Mouse (Mus musculus): Measurements from ENCODE around the gene Trip10. TPM values are rescaled to one million over a fixed set of nuclear protein-coding genes. Genes with fewer than 3 reads are reported as not detected.

The Trip10 gene
- polyA plus RNA-seq, 1 experiment from 2014 or later, result 33.4 TPM

GRCm38 (mm10) chr17:57286718-57287355 is 37.6 kb downstream of the Trip10 start:
- H3K27ac ChIP-seq (ENCODE audit: low read length), result no peak overlapping the region
- H3K9me3 ChIP-seq (ENCODE audit: control insufficient read depth, low read depth, low read length), result no peaks in the 10 kb centered on the region
- no peak for ATAC-seq (ENCODE audit: insufficient number of reproducible peaks, insufficient read depth, low FRiP score, low read depth)
- WGBS, result 58% methylated on average over 8 of the region's 8 CpGs
- no peak overlapping the region for H3K9ac ChIP-seq (replicated peaks; ENCODE audit: low read depth, low read length)
- no peaks in the 10 kb centered on the region for H3K4me1 ChIP-seq (ENCODE audit: control insufficient read depth, insufficient read depth, low read length)
- H3K4me2 ChIP-seq (replicated peaks; ENCODE audit: low read depth, low read length), result no peak overlapping the region
- H3K4me3 ChIP-seq (ENCODE audit: low read depth, low read length), result no peak overlapping the region
- H3K27me3 ChIP-seq (ENCODE audit: control insufficient read depth, insufficient read depth, low read length), result no peaks in the 10 kb centered on the region
- H3K36me3 ChIP-seq (ENCODE audit: control insufficient read depth, insufficient read depth, low read length), result no peaks in the 10 kb centered on the region

GRCm38 (mm10) chr17:57289252-57289651 is 40.0 kb downstream of the Trip10 start:
- whole genome bisulfite sequencing, result 81% methylated on average over 5 of the region's 5 CpGs
- Histone ChIP-seq H3K27me3 (ENCODE audit: control insufficient read depth, insufficient read depth, low read length) (no peaks in the 10 kb centered on the region), H3K9ac (replicated peaks; ENCODE audit: low read depth, low read length) (no peak overlapping the region), H3K9me3 (ENCODE audit: control insufficient read depth, low read depth, low read length) (no peaks in the 10 kb centered on the region), H3K27ac (ENCODE audit: low read length) (no peak overlapping the region), H3K4me1 (ENCODE audit: control insufficient read depth, insufficient read depth, low read length) (no peaks in the 10 kb centered on the region), H3K4me2 (replicated peaks; ENCODE audit: low read depth, low read length) (no peak overlapping the region), H3K36me3 (ENCODE audit: control insufficient read depth, insufficient read depth, low read length) (no peaks in the 10 kb centered on the region), H3K4me3 (ENCODE audit: low read depth, low read length) (no peak overlapping the region)
- no peak for ATAC-seq (ENCODE audit: insufficient number of reproducible peaks, insufficient read depth, low FRiP score, low read depth)

GRCm38 (mm10) chr17:57290001-57290670 is 40.9 kb downstream of the Trip10 start:
- Histone ChIP-seq H3K4me3 (ENCODE audit: low read depth, low read length) (no peak overlapping the region), H3K36me3 (ENCODE audit: control insufficient read depth, insufficient read depth, low read length) (no peaks in the 10 kb centered on the region), H3K27me3 (ENCODE audit: control insufficient read depth, insufficient read depth, low read length) (no peaks in the 10 kb centered on the region), H3K9ac (replicated peaks; ENCODE audit: low read depth, low read length) (no peak overlapping the region), H3K4me2 (replicated peaks; ENCODE audit: low read depth, low read length) (no peak overlapping the region), H3K4me1 (ENCODE audit: control insufficient read depth, insufficient read depth, low read length) (no peaks in the 10 kb centered on the region), H3K9me3 (ENCODE audit: control insufficient read depth, low read depth, low read length) (no peaks in the 10 kb centered on the region), H3K27ac (ENCODE audit: low read length) (no peak overlapping the region)
- 87% methylated on average over 9 of the region's 9 CpGs for WGBS
- ATAC-seq (ENCODE audit: insufficient number of reproducible peaks, insufficient read depth, low FRiP score, low read depth), result no peak

GRCm38 (mm10) chr17:57290671-57291055 is 41.4 kb downstream of the Trip10 start:
- Histone ChIP-seq H3K9ac (replicated peaks; ENCODE audit: low read depth, low read length) (no peak overlapping the region), H3K4me1 (ENCODE audit: control insufficient read depth, insufficient read depth, low read length) (no peaks in the 10 kb centered on the region), H3K27me3 (ENCODE audit: control insufficient read depth, insufficient read depth, low read length) (no peaks in the 10 kb centered on the region), H3K9me3 (ENCODE audit: control insufficient read depth, low read depth, low read length) (no peaks in the 10 kb centered on the region), H3K4me2 (replicated peaks; ENCODE audit: low read depth, low read length) (no peak overlapping the region), H3K4me3 (ENCODE audit: low read depth, low read length) (no peak overlapping the region), H3K27ac (ENCODE audit: low read length) (no peak overlapping the region), H3K36me3 (ENCODE audit: control insufficient read depth, insufficient read depth, low read length) (no peaks in the 10 kb centered on the region)
- WGBS, result 90% methylated on average over 7 of the region's 7 CpGs
- ATAC-seq (ENCODE audit: insufficient number of reproducible peaks, insufficient read depth, low FRiP score, low read depth), result no peak

GRCm38 (mm10) chr17:57292302-57292701 is 43.0 kb downstream of the Trip10 start:
- Histone ChIP-seq H3K9me3 (ENCODE audit: control insufficient read depth, low read depth, low read length) (no peaks in the 10 kb centered on the region), H3K4me2 (replicated peaks; ENCODE audit: low read depth, low read length) (no peak overlapping the region), H3K27me3 (ENCODE audit: control insufficient read depth, insufficient read depth, low read length) (no peaks in the 10 kb centered on the region), H3K4me3 (ENCODE audit: low read depth, low read length) (no peak overlapping the region), H3K4me1 (ENCODE audit: control insufficient read depth, insufficient read depth, low read length) (no peaks in the 10 kb centered on the region), H3K36me3 (ENCODE audit: control insufficient read depth, insufficient read depth, low read length) (no peaks in the 10 kb centered on the region), H3K27ac (ENCODE audit: low read length) (no peak overlapping the region), H3K9ac (replicated peaks; ENCODE audit: low read depth, low read length) (no peak overlapping the region)
- WGBS, result 91% methylated on average over 2 of the region's 2 CpGs
- no peak for ATAC-seq (ENCODE audit: insufficient number of reproducible peaks, insufficient read depth, low FRiP score, low read depth)

GRCm38 (mm10) chr17:57292968-57293367 is 43.7 kb downstream of the Trip10 start:
- Histone ChIP-seq H3K9ac (replicated peaks; ENCODE audit: low read depth, low read length) (no peak overlapping the region), H3K27ac (ENCODE audit: low read length) (no peak overlapping the region), H3K4me2 (replicated peaks; ENCODE audit: low read depth, low read length) (no peak overlapping the region), H3K27me3 (ENCODE audit: control insufficient read depth, insufficient read depth, low read length) (no peaks in the 10 kb centered on the region), H3K9me3 (ENCODE audit: control insufficient read depth, low read depth, low read length) (no peaks in the 10 kb centered on the region), H3K36me3 (ENCODE audit: control insufficient read depth, insufficient read depth, low read length) (no peaks in the 10 kb centered on the region), H3K4me1 (ENCODE audit: control insufficient read depth, insufficient read depth, low read length) (no peaks in the 10 kb centered on the region), H3K4me3 (ENCODE audit: low read depth, low read length) (no peak overlapping the region)
- WGBS, result 93% methylated on average over 9 of the region's 9 CpGs
- ATAC-seq (ENCODE audit: insufficient number of reproducible peaks, insufficient read depth, low FRiP score, low read depth), result no peak

- no peaks in the 10 kb centered on the region for H3K27me3 ChIP-seq (ENCODE audit: control insufficient read depth, insufficient read depth, low read length)
- H3K4me2 ChIP-seq (replicated peaks; ENCODE audit: low read depth, low read length), result no peak overlapping the region
- no peaks in the 10 kb centered on the region for H3K36me3 ChIP-seq (ENCODE audit: control insufficient read depth, insufficient read depth, low read length)
- ATAC-seq (ENCODE audit: insufficient number of reproducible peaks, insufficient read depth, low FRiP score, low read depth), result no peak
- H3K4me1 ChIP-seq (ENCODE audit: control insufficient read depth, insufficient read depth, low read length), result no peaks in the 10 kb centered on the region
- no peak overlapping the region for H3K9ac ChIP-seq (replicated peaks; ENCODE audit: low read depth, low read length)
- 91% methylated on average over 9 of the region's 9 CpGs for WGBS
- no peak overlapping the region for H3K4me3 ChIP-seq (ENCODE audit: low read depth, low read length)
- H3K27ac ChIP-seq (ENCODE audit: low read length), result no peak overlapping the region
- H3K9me3 ChIP-seq (ENCODE audit: control insufficient read depth, low read depth, low read length), result no peaks in the 10 kb centered on the region
These were observed 46.7 kb downstream of the Trip10 start for GRCm38 (mm10) chr17:57295935-57296334.

GRCm38 (mm10) chr17:57297040-57297439 is 47.8 kb downstream of the Trip10 start:
- no peak overlapping the region for H3K4me3 ChIP-seq (ENCODE audit: low read depth, low read length)
- ATAC-seq (ENCODE audit: insufficient number of reproducible peaks, insufficient read depth, low FRiP score, low read depth), result no peak
- H3K4me1 ChIP-seq (ENCODE audit: control insufficient read depth, insufficient read depth, low read length), result no peaks in the 10 kb centered on the region
- H3K9ac ChIP-seq (replicated peaks; ENCODE audit: low read depth, low read length), result no peak overlapping the region
- H3K9me3 ChIP-seq (ENCODE audit: control insufficient read depth, low read depth, low read length), result no peaks in the 10 kb centered on the region
- no peak overlapping the region for H3K27ac ChIP-seq (ENCODE audit: low read length)
- no peaks in the 10 kb centered on the region for H3K36me3 ChIP-seq (ENCODE audit: control insufficient read depth, insufficient read depth, low read length)
- H3K27me3 ChIP-seq (ENCODE audit: control insufficient read depth, insufficient read depth, low read length), result no peaks in the 10 kb centered on the region
- WGBS, result 82% methylated on average over 12 of the region's 12 CpGs
- no peak overlapping the region for H3K4me2 ChIP-seq (replicated peaks; ENCODE audit: low read depth, low read length)

GRCm38 (mm10) chr17:57305593-57305992 is 56.3 kb downstream of the Trip10 start:
- H3K4me3 ChIP-seq (ENCODE audit: low read depth, low read length), result no peak overlapping the region
- H3K9ac ChIP-seq (replicated peaks; ENCODE audit: low read depth, low read length), result no peak overlapping the region
- H3K36me3 ChIP-seq (ENCODE audit: control insufficient read depth, insufficient read depth, low read length), result no peaks in the 10 kb centered on the region
- ATAC-seq (ENCODE audit: insufficient number of reproducible peaks, insufficient read depth, low FRiP score, low read depth), result no peak
- 60% methylated on average over 4 of the region's 4 CpGs for WGBS
- no peaks in the 10 kb centered on the region for H3K4me1 ChIP-seq (ENCODE audit: control insufficient read depth, insufficient read depth, low read length)
- no peak overlapping the region for H3K4me2 ChIP-seq (replicated peaks; ENCODE audit: low read depth, low read length)
- H3K9me3 ChIP-seq (ENCODE audit: control insufficient read depth, low read depth, low read length), result no peaks in the 10 kb centered on the region
- no peaks in the 10 kb centered on the region for H3K27me3 ChIP-seq (ENCODE audit: control insufficient read depth, insufficient read depth, low read length)
- H3K27ac ChIP-seq (ENCODE audit: low read length), result no peak overlapping the region

Measured in stomach, embryonic 14.5 days (tissue).